Mouse (Mus musculus) C2C12 (cell line): ENCODE measurements around the gene Gins2.

Experiments used
- CEBPB ChIP-seq: IDR thresholded peaks from one replicate; pipeline ENCODE4 v1.6.1; 2011; ENCODE audit warnings: low read depth, mild to moderate bottlenecking, control low read depth, moderate library complexity
- CTCF ChIP-seq: IDR thresholded peaks from one replicate; pipeline ENCODE4 v1.5.1; 2011; ENCODE audit not compliant: control insufficient read depth, insufficient read depth, insufficient read length

GRCm38 (mm10) chr8:120602672-120603071 lies 13.6 kb upstream of the Gins2 start:
- TF ChIP-seq CTCF (no peak), CEBPB (no peak)
